Comparison of ENCODE assay signal across 12 mouse cellular contexts in genomic region chr15:12545671-12546070, GRCm38 (mm10).
DNase-seq lines count a peak whose midpoint lies in the region; ATAC-seq and TF ChIP-seq lines count a peak whose summit lies in the region.
"Had no signal": no experiment of that assay in that cellular context is flagged by ENCODE, and none has a peak within 500 bp of the region (broad histone marks: within the 10 kb centered on the region; RNA-seq: fewer than 3 reads in every experiment).

No protein-coding gene starts in this region.

- H3K4me1 ChIP-seq in heart, embryonic 11.5 days (ENCODE audit: control insufficient read depth, insufficient read depth, low read length) = peaks cover 19% of the 10 kb centered on the region
- H3K4me1 ChIP-seq in kidney, postnatal 0 days (replicated peaks; ENCODE audit: insufficient read depth, low read length) = peaks cover 33% of the 10 kb centered on the region
- H3K4me1 ChIP-seq in intestine, embryonic 15.5 days (replicated peaks) = peaks cover 13% of the 10 kb centered on the region
- H3K4me1 ChIP-seq in liver, embryonic 12.5 days = peaks cover 10% of the 10 kb centered on the region; the same call in 1 of the 2 replicates

- no peaks in the 10 kb centered on the region for H3K9me3 ChIP-seq in heart, embryonic 11.5 days (replicated peaks; ENCODE audit: control insufficient read depth, low read length)
- H3K9me3 ChIP-seq in kidney, postnatal 0 days (replicated peaks; ENCODE audit: low read length) = no peaks in the 10 kb centered on the region
- no peaks in the 10 kb centered on the region for H3K9me3 ChIP-seq in intestine, embryonic 15.5 days
- H3K9me3 ChIP-seq in liver, embryonic 12.5 days (replicated peaks) = no peaks in the 10 kb centered on the region

- no peaks in the 10 kb centered on the region for H3K36me3 ChIP-seq in heart, embryonic 11.5 days (ENCODE audit: control insufficient read depth, insufficient read depth, low read length)
- no peaks in the 10 kb centered on the region for H3K36me3 ChIP-seq in kidney, postnatal 0 days (ENCODE audit: insufficient read depth, low read length)
- H3K36me3 ChIP-seq in intestine, embryonic 15.5 days = no peaks in the 10 kb centered on the region
- H3K36me3 ChIP-seq in liver, embryonic 12.5 days = no peaks in the 10 kb centered on the region

- DNase-seq in heart, adult 18-20 months = peak; percentile 61 to 79
- DNase-seq in heart, adult 8-10 months (ENCODE audit: low spot score) = peak; percentile 74
- peak; percentile 56 for DNase-seq in kidney, postnatal 0 days (ENCODE audit: low spot score)
- DNase-seq in lung, postnatal 10 days = peak; percentile 59
- DNase-seq: cerebellum, adult 9-10 months had no signal

- H3K9ac ChIP-seq in heart, embryonic 11.5 days (ENCODE audit: low read depth, low read length) = no peak overlapping the region
- no peak overlapping the region for H3K9ac ChIP-seq in kidney, postnatal 0 days (ENCODE audit: low read depth, low read length)
- H3K9ac ChIP-seq in intestine, embryonic 15.5 days = no peak overlapping the region
- no peak overlapping the region for H3K9ac ChIP-seq in liver, embryonic 12.5 days

- WGBS in heart, embryonic 11.5 days (ENCODE audit: insufficient replicate concordance) = 64% methylated on average over 6 of the region's 6 CpGs
- WGBS in kidney, postnatal 0 days = 31% methylated on average over 6 of the region's 6 CpGs
- WGBS in intestine, embryonic 15.5 days = 69% methylated on average over 6 of the region's 6 CpGs
- WGBS in liver, embryonic 12.5 days (ENCODE audit: insufficient replicate concordance) = 56% methylated on average over 6 of the region's 6 CpGs

- ATAC-seq in heart, embryonic 11.5 days (replicated peaks; ENCODE audit: insufficient number of reproducible peaks, low FRiP score, low TSS enrichment) = no peak
- ATAC-seq in kidney, postnatal 0 days (replicated peaks; ENCODE audit: low FRiP score, low read depth) = no peak
- ATAC-seq in intestine, embryonic 15.5 days = no peak
- ATAC-seq in megakaryocyte, adult 5-6 weeks (ENCODE audit: poor library complexity, severe bottlenecking) = no peak
- ATAC-seq in liver, embryonic 12.5 days = no peak
- ATAC-seq: forebrain, embryonic 16.5 days had no signal

- H3K27ac ChIP-seq in heart, embryonic 11.5 days (ENCODE audit: low read depth, low read length) = no peak overlapping the region
- peak overlapping the region; percentile 25; the same call in 1 of the 2 replicates for H3K27ac ChIP-seq in kidney, postnatal 0 days
- H3K27ac ChIP-seq in intestine, embryonic 15.5 days = no peak overlapping the region
- H3K27ac ChIP-seq in liver, embryonic 12.5 days = no peak overlapping the region
- H3K27ac ChIP-seq: macrophage had no signal

- no peak overlapping the region for H3K4me2 ChIP-seq in heart, embryonic 11.5 days
- H3K4me2 ChIP-seq in kidney, postnatal 0 days (ENCODE audit: low read length) = no peak overlapping the region
- H3K4me2 ChIP-seq in intestine, embryonic 15.5 days (replicated peaks) = no peak overlapping the region
- H3K4me2 ChIP-seq in liver, embryonic 12.5 days = no peak overlapping the region

- TF ChIP-seq CTCF in kidney, postnatal 0 days (IDR thresholded peaks at IDR 0.05; ENCODE audit: low read depth) = no peak

- no peak overlapping the region for H3K4me3 ChIP-seq in heart, embryonic 11.5 days (ENCODE audit: low read depth, low read length)
- no peak overlapping the region for H3K4me3 ChIP-seq in kidney, postnatal 0 days (replicated peaks; ENCODE audit: low read depth, low read length)
- no peak overlapping the region for H3K4me3 ChIP-seq in intestine, embryonic 15.5 days (replicated peaks)
- H3K4me3 ChIP-seq in liver, embryonic 12.5 days = no peak overlapping the region
- H3K4me3 ChIP-seq: myocyte had no signal

- no peaks in the 10 kb centered on the region for H3K27me3 ChIP-seq in heart, embryonic 11.5 days (ENCODE audit: control insufficient read depth, insufficient read depth, low read length)
- no peaks in the 10 kb centered on the region for H3K27me3 ChIP-seq in kidney, postnatal 0 days (ENCODE audit: insufficient read depth, low read length)
- no peaks in the 10 kb centered on the region for H3K27me3 ChIP-seq in intestine, embryonic 15.5 days (replicated peaks)
- peaks cover 35% of the 10 kb centered on the region for H3K27me3 ChIP-seq in liver, embryonic 12.5 days (replicated peaks)
